Mouse (Mus musculus) embryonic facial prominence, embryonic 11.5 days (tissue): Measurements from ENCODE around the gene H3f3b. TPM values are rescaled to one million over a fixed set of nuclear protein-coding genes. Genes with fewer than 3 reads are reported as not detected.

Experiments used
- ATAC-seq: fragments of 200-750 bp; cut with Nextera tagmentation; replicated peaks from 2 replicates; pipeline ENCODE4 v1.8.0; 2017; ENCODE audit warnings: low read depth; ENCODE audit not compliant: insufficient number of reproducible peaks, low FRiP score, low TSS enrichment
- DNase-seq: peaks from one replicate; pipeline ENCODE4 v3.0.0-alpha.2; 2015; ENCODE audit warnings: low spot score
- H3K27ac ChIP-seq: fragments of 300-500 bp; sonication (generic); replicated peaks from 2 replicates; pipeline ENCODE4 v1.5.1; 2014; ENCODE audit warnings: mild to moderate bottlenecking, low read depth, low read length, control low read depth
- H3K27me3 ChIP-seq: fragments of 300-500 bp; sonication (generic); 2 replicates; pipeline ENCODE4 v1.6.1; 2014; ENCODE audit warnings: mild to moderate bottlenecking, low read length, moderate library complexity, mixed read lengths; ENCODE audit not compliant: control insufficient read depth, insufficient read depth
- H3K36me3 ChIP-seq: fragments of 300-500 bp; sonication (generic); replicated peaks from 2 replicates; pipeline ENCODE4 v1.6.1; 2014; ENCODE audit warnings: low read depth, mild to moderate bottlenecking, low read length, moderate library complexity, mixed read lengths; ENCODE audit not compliant: control insufficient read depth, insufficient read depth
- H3K4me1 ChIP-seq: fragments of 300-500 bp; sonication (generic); 2 replicates; pipeline ENCODE4 v1.6.1; 2014; ENCODE audit warnings: low read length, mixed read lengths; ENCODE audit not compliant: control insufficient read depth, insufficient read depth
- H3K4me2 ChIP-seq: fragments of 300-500 bp; sonication (generic); 2 replicates; pipeline ENCODE4 v1.6.1; 2014; ENCODE audit warnings: low read depth, mild to moderate bottlenecking, control low read depth, low read length, moderate library complexity
- H3K4me3 ChIP-seq: fragments of 300-500 bp; sonication (generic); 2 replicates; pipeline ENCODE4 v1.5.1; 2014; ENCODE audit warnings: low read depth, low read length, control low read depth
- H3K9ac ChIP-seq: fragments of 300-500 bp; sonication (generic); replicated peaks from 2 replicates; pipeline ENCODE4 v1.6.1; 2014; ENCODE audit warnings: mild to moderate bottlenecking, control low read depth, low read length
- H3K9me3 ChIP-seq: fragments of 300-500 bp; sonication (generic); replicated peaks from 2 replicates; pipeline ENCODE4 v1.6.1; 2016; ENCODE audit warnings: mild to moderate bottlenecking, low read length, inconsistent platforms, mixed read lengths; ENCODE audit not compliant: control insufficient read depth
- WGBS: fragments of 180-500 bp; shearing (Covaris S2); extraction: QIAGEN DNeasy Blood & Tissue Kit; methylation state at CpG from one replicate; pipeline ENCODE4 v1.1.7; 2014; 5-methylcytosine and 5-hydroxymethylcytosine counted together
- polyA plus RNA-seq: library from polyadenylated mRNA; unstranded; fragments of >200 nt; fragmentation: Nextera tagmentation; extraction: Ambion mirVana; gene quantifications from 2 replicates; pipeline ENCODE4 v1.2.1, GENCODE M21; 2014

The H3f3b gene
- polyA plus RNA-seq, 1 experiment from 2014 or later = 2,634 TPM

DNA sequence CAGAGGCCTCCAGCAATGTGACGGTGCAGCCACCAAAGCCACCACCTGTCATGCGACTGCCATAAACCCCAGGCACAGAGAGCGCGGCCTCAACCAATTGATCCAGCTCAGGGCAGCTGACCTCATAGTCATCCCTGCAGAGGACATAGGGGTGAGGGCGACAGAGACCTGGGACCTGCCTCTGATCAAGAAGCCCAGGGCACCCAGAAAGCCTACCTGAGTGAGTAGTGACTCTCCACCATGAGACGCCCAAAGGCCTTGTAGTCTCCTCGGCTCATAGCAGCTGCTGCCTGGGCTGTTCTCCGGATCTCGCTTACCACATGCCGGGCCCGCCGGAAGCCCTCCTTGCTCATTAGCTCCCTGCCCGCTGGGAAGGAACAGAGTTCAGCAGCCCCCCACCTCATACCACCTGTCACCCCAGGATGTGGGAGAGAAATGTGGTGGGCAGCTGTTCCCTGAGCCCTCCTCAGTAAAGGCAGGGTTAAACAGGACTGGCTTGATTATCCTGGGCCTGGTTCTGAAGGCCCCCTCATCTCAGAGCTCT lies 18.9 kb downstream of the H3f3b start:
- Histone ChIP-seq H3K27ac (no peak overlapping the region), H3K4me1 (peaks cover 8% of the 10 kb centered on the region), H3K27me3 (no peaks in the 10 kb centered on the region), H3K9ac (no peak overlapping the region), H3K9me3 (no peaks in the 10 kb centered on the region), H3K36me3 (no peaks in the 10 kb centered on the region; the same call in 1 of the 2 replicates), H3K4me3 (no peak overlapping the region), H3K4me2 (no peak overlapping the region)
- WGBS = 89% methylated on average over 13 of the region's 13 CpGs
- ATAC-seq (no peak), DNase-seq (no peak)

DNA sequence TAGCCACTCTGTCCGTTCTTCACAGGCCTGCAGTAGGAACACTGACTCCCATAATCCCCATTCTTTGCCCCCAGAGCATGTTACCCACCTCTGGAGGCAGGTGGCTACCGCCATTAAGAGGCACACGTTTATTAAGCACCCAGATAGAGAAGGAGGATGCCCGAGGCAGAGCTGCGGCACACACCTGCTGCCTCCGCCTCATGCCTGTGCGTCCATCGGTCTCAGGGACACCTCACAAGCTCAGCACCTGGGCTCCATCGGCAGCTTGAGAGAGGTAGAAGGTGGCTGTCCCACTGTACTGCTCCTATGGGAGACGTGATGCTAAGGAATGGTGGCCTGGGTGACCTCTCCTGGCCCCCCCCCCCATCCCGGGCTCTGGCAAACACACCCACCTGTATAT lies 19.4 kb downstream of the H3f3b start:
- H3K27me3 ChIP-seq = no peaks in the 10 kb centered on the region
- H3K4me1 ChIP-seq = peaks cover 8% of the 10 kb centered on the region
- H3K36me3 ChIP-seq = no peaks in the 10 kb centered on the region; the same call in 1 of the 2 replicates
- WGBS = 90% methylated on average over 11 of the region's 11 CpGs
- no peak overlapping the region for H3K27ac ChIP-seq
- no peak overlapping the region for H3K4me3 ChIP-seq
- DNase-seq (no peak), ATAC-seq (no peak)
- H3K9me3 ChIP-seq = no peaks in the 10 kb centered on the region
- H3K4me2 ChIP-seq = no peak overlapping the region
- no peak overlapping the region for H3K9ac ChIP-seq

DNA sequence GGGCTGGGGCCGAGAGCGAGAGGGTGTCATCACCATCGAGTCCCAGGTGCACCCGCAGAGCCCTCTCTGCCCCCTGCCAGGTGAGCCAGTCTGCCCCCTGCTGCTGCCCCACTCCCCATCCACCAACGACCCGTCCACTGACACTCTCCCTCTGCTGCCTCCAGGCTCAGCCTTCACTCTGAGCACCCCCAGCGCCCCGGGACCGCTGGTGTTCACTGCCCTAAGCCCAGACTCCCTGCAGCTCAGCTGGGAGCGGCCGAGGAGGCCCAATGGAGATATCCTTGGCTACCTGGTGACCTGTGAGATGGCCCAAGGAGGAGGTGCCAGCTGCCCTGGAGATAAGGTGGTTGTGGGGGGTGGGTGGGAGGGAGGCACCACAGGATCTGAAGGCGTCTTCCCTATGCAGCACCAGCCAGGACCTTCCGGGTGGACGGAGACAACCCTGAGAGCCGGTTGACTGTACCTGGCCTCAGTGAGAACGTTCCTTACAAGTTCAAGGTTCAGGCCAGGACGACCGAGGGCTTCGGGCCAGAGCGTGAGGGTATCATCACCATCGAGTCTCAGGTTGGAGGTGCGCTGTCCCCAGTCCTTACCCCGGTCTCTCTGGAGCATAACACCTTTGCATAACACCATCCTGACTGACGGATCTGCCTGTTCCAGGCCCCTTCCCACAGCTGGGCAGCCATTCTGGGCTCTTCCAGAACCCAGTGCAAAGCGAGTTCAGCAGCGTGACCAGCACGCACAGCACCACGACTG lies 20.5 kb downstream of the H3f3b start:
- ATAC-seq (no peak), DNase-seq (no peak)
- peaks cover 6% of the 10 kb centered on the region; the same call in 1 of the 2 replicates for H3K4me1 ChIP-seq
- no peak overlapping the region for H3K4me3 ChIP-seq
- H3K9ac ChIP-seq = no peak overlapping the region
- H3K27me3 ChIP-seq = no peaks in the 10 kb centered on the region
- 87% methylated on average over 28 of the region's 28 CpGs for WGBS
- H3K4me2 ChIP-seq = no peak overlapping the region
- no peaks in the 10 kb centered on the region; the same call in 1 of the 2 replicates for H3K36me3 ChIP-seq
- no peaks in the 10 kb centered on the region for H3K9me3 ChIP-seq
- no peak overlapping the region for H3K27ac ChIP-seq

DNA sequence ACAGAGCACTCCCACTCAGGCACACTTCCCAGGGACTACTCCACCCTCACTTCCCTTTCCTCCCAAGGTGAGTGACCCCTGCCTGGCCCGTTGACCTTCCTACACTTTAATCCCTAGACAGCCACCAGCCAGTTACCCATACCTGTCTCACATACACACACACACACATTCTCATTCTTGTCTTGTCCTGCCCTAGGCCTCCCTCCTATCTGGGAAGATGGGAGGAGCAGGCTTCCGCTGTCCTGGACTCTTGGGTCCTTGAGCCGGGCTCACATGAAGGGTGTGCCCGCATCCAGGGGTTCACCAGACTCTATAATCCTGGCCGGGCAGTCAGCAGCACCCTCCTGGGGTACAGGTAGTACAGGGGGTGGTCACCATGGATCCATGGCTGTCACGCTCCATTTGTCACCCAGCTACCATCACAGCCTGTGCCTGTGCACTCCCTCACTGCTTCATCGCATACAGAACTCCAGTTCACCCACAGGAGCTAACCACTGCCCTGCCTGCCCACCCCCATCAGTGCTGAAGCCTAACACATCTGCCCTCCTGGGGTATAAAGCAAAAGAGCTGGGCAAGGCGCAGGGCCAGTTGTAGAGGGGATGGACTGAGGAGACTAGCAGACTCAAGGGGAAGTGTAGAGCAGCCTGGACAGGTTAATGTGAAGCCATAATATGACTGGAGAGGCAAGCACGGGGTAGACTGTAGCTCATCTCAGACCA lies 21.9 kb downstream of the H3f3b start:
- no peaks in the 10 kb centered on the region for H3K9me3 ChIP-seq
- H3K4me3 ChIP-seq = no peak overlapping the region
- peak overlapping the region; percentile 61; the same call in 1 of the 2 replicates for H3K4me2 ChIP-seq
- no peak overlapping the region for H3K9ac ChIP-seq
- H3K27ac ChIP-seq = no peak overlapping the region
- no peaks in the 10 kb centered on the region for H3K27me3 ChIP-seq
- DNase-seq (no peak), ATAC-seq (0 out of 2 replicates have a peak, but pooled peaks have one; percentile 7)
- peaks cover 2% of the 10 kb centered on the region; the same call in 1 of the 2 replicates for H3K4me1 ChIP-seq
- H3K36me3 ChIP-seq = no peaks in the 10 kb centered on the region; the same call in 1 of the 2 replicates
- 60% methylated on average over 9 of the region's 9 CpGs for WGBS

DNA sequence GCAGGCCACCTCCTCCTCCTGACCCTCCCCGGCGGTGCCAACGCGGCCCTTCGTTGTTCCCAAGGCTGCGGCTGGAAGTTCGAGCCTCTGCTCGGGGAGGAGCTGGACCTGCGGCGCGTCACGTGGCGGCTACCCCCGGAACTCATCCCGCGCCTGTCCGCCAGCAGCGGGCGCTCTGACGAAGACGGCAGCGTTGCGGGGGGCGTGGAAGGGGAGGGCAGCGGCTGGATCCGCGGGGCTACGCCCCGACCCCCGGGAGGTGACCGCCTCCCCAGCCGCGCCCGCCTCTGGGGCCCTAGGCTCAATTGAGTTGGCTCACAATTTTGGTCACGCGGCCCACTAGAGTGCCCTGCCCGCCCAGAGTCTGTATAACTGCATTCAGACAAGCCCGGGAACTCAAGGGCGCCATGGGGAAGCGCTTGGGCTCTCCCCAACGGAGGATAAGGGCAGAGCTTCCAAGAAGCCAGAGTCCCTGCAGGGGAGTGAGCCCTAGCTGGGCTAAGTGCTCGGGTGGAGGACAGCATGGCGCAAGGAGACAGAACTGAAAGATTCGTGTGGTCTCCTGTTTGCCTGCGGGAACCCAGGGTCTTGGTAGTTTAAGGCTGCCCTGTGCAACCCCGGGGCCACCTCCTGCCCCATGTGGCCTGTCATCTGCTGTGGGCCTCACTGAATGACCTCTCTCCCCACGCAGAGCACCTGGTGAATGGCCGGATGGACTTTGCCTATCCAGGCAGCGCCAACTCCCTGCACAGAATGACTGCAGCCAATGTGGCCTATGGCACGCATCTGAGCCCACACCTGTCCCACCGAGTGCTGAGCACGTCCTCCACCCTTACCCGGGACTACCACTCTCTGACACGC lies 22.7 kb downstream of the H3f3b start:
- DNase-seq = peak; percentile 83
- Histone ChIP-seq H3K4me3 (peak overlapping the region; percentile 33), H3K4me1 (peaks cover 2% of the 10 kb centered on the region; the same call in 1 of the 2 replicates), H3K27ac (no peak overlapping the region), H3K36me3 (no peaks in the 10 kb centered on the region; the same call in 1 of the 2 replicates), H3K4me2 (peak overlapping the region; percentile 61), H3K9ac (peak overlapping the region; percentile 51), H3K27me3 (no peaks in the 10 kb centered on the region), H3K9me3 (no peaks in the 10 kb centered on the region)
- WGBS = 4% methylated on average over 52 of the region's 54 CpGs
- ATAC-seq = peak; percentile 45

DNA sequence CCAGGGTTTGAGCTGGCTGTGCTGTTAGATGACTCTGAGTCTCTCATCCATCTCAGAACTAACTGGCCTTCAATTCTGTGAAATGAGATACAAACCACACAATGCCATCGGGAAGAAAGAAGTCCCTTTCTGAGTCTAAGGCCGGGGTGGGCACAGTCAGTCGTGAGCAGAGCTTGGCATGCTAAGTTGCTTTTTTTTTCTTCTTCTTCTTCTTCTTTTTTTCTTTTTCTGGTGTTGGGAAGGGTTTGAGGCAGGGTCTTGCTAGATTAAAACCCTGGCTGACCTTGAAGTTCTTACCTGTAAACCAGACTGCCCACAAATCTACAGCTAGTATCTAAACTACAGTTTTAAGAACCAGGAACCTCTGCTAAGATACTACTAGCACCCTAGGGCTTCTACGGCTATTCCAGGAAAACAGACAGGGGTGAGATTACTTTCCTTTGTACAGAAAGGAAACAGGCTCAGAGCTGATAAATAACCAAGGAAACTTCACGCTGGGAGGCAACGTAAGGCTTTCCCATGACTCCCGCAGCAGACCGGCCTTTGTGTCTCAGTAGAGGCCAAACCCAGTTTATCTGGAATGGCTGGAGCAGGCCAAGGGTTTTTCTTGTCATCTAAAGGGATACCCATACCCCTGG lies 23.5 kb downstream of the H3f3b start:
- Histone ChIP-seq H3K4me1 (peaks cover 2% of the 10 kb centered on the region; the same call in 1 of the 2 replicates), H3K27me3 (no peaks in the 10 kb centered on the region), H3K27ac (no peak overlapping the region), H3K9ac (peak overlapping the region; percentile 51), H3K4me3 (peak overlapping the region; percentile 33), H3K4me2 (peak overlapping the region; percentile 61), H3K9me3 (no peaks in the 10 kb centered on the region), H3K36me3 (no peaks in the 10 kb centered on the region; the same call in 1 of the 2 replicates)
- ATAC-seq = no peak
- WGBS = 38% methylated on average over 8 of the region's 8 CpGs
- no peak for DNase-seq

DNA sequence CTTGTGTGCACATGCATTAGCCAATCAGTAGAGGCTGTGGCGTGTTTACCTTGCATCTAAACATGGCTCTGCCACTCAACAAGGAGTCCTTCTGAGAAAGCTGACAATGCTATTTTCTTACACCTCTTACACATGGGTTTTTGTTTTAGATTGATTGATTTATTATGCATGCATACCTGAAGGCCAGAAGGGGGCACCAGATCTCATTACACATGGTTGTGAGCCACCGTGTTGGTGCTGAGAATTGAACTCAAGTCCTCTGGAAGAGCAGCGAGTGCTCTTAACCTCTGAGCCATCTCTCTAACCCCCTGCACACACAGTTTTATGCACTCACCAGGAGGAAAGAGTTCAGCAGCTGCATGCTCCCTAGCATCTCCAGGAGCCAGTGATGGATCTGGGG lies 24.9 kb downstream of the H3f3b start:
- Histone ChIP-seq H3K27me3 (no peaks in the 10 kb centered on the region), H3K36me3 (no peaks in the 10 kb centered on the region; the same call in 1 of the 2 replicates), H3K9me3 (no peaks in the 10 kb centered on the region), H3K27ac (no peak overlapping the region), H3K9ac (no peak overlapping the region), H3K4me1 (peaks cover 2% of the 10 kb centered on the region; the same call in 1 of the 2 replicates), H3K4me3 (no peak overlapping the region), H3K4me2 (no peak overlapping the region)
- DNase-seq = no peak
- no peak for ATAC-seq
- 85% methylated on average over 3 of the region's 3 CpGs for WGBS
